Mouse (Mus musculus) kidney, adult 2 months (tissue): ENCODE results near the gene Scgb1a1. TPM values are rescaled to one million over a fixed set of nuclear protein-coding genes. Genes with fewer than 3 reads are reported as not detected.

ENCODE experiments used
- DNase-seq: peaks from one replicate; pipeline ENCODE4 v3.0.0; 2021
- H3K27ac ChIP-seq: fragments of 200-500 bp; 2 replicates; pipeline ENCODE4 v1.5.1; 2012; ENCODE audit warnings: low read depth, low read length, control low read depth, inconsistent platforms; ENCODE audit not compliant: insufficient read depth
- H3K27me3 ChIP-seq: fragments of 200-500 bp; replicated peaks from 2 replicates; pipeline ENCODE4 v1.6.1; 2012; ENCODE audit warnings: mild to moderate bottlenecking, moderate library complexity, low read length, inconsistent platforms; ENCODE audit not compliant: control insufficient read depth, insufficient read depth
- H3K36me3 ChIP-seq: fragments of 200-500 bp; 2 replicates; pipeline ENCODE4 v1.6.1; 2012; ENCODE audit warnings: mild to moderate bottlenecking, moderate library complexity, low read length, inconsistent platforms; ENCODE audit not compliant: control insufficient read depth, insufficient read depth
- H3K4me1 ChIP-seq: fragments of 200-500 bp; 2 replicates; pipeline ENCODE4 v1.6.1; 2011; ENCODE audit warnings: low read length; ENCODE audit not compliant: control insufficient read depth, insufficient read depth
- H3K4me3 ChIP-seq: fragments of 200-500 bp; 2 replicates; pipeline ENCODE4 v1.5.1; 2011; ENCODE audit warnings: mild to moderate bottlenecking, low read depth, low read length, control low read depth; ENCODE audit not compliant: insufficient read depth
- CTCF ChIP-seq: fragments of 200-500 bp; conservative IDR thresholded peaks from 2 replicates; pipeline ENCODE4 v1.5.1; 2011; ENCODE audit warnings: low read depth, mild to moderate bottlenecking, control low read depth, low read length, moderate library complexity, mixed read lengths; ENCODE audit not compliant: insufficient read depth, insufficient read length
- POLR2A ChIP-seq: fragments of 200-500 bp; IDR thresholded peaks from one replicate; pipeline ENCODE4 v1.6.1; 2011; ENCODE audit warnings: low read depth, low read length, control low read depth
- WGBS: fragments of 180-500 bp; shearing (Covaris S2); methylation state at CpG from one replicate; pipeline ENCODE4 v1.1.7; 2018; 5-methylcytosine and 5-hydroxymethylcytosine counted together
- polyA plus RNA-seq: library from polyadenylated mRNA; depleted of rRNA; stranded (reverse); fragments of >200 nt; gene quantifications from 2 replicates; pipeline ENCODE4 v1.2.3, GENCODE M21; 2012

The Scgb1a1 gene
- polyA plus RNA-seq, 1 experiment: 0.22 TPM

GRCm38 (mm10) chr19:9072157-9072530, 15.6 kb downstream of the Scgb1a1 start:
- peak; percentile 18 for DNase-seq

GRCm38 (mm10) chr19:9071456-9072156, 16.2 kb downstream of the Scgb1a1 start:
- peaks cover 6% of the 10 kb centered on the region; the same call in 1 of the 2 replicates for H3K4me1 ChIP-seq
- peak; percentile 85 for DNase-seq
- WGBS: 52% methylated on average over 7 of the region's 7 CpGs
- H3K27me3 ChIP-seq: no peaks in the 10 kb centered on the region
- H3K36me3 ChIP-seq: no peaks in the 10 kb centered on the region
- H3K27ac ChIP-seq: peak overlapping the region; percentile 85
- H3K4me3 ChIP-seq: no peak overlapping the region
- TF ChIP-seq POLR2A: no peak
- no peak for TF ChIP-seq CTCF

More at GRCm38 (mm10) chr19:9072157-9072530, 15.6 kb downstream of the Scgb1a1 start:
- peak overlapping the region; percentile 85 for H3K27ac ChIP-seq
- TF ChIP-seq POLR2A (no peak), CTCF (no peak)
- no peaks in the 10 kb centered on the region for H3K27me3 ChIP-seq
- WGBS: 63% methylated on average over 2 of the region's 2 CpGs
- H3K36me3 ChIP-seq: no peaks in the 10 kb centered on the region
- H3K4me3 ChIP-seq: no peak overlapping the region
- peaks cover 6% of the 10 kb centered on the region; the same call in 1 of the 2 replicates for H3K4me1 ChIP-seq

- 76% methylated on average over 2 of the region's 2 CpGs for WGBS
- no peak for TF ChIP-seq CTCF
- TF ChIP-seq POLR2A: no peak
- peaks cover 6% of the 10 kb centered on the region; the same call in 1 of the 2 replicates for H3K4me1 ChIP-seq
- no peaks in the 10 kb centered on the region for H3K27me3 ChIP-seq
- no peak overlapping the region for H3K27ac ChIP-seq
- no peak overlapping the region for H3K4me3 ChIP-seq
- no peak for DNase-seq
- H3K36me3 ChIP-seq: no peaks in the 10 kb centered on the region
Observed at GRCm38 (mm10) chr19:9070316-9070715, 17.4 kb downstream of the Scgb1a1 start.

- Histone ChIP-seq H3K27me3 (no peaks in the 10 kb centered on the region), H3K27ac (no peak overlapping the region), H3K4me1 (peaks cover 6% of the 10 kb centered on the region; the same call in 1 of the 2 replicates), H3K4me3 (no peak overlapping the region), H3K36me3 (no peaks in the 10 kb centered on the region)
- DNase-seq: peak; percentile 26
- WGBS: 60% methylated on average over 8 of the region's 8 CpGs
- no peak for TF ChIP-seq CTCF
- TF ChIP-seq POLR2A: no peak
Observed at GRCm38 (mm10) chr19:9069687-9070307, 18.0 kb downstream of the Scgb1a1 start.

GRCm38 (mm10) chr19:9067292-9067691, 20.5 kb downstream of the Scgb1a1 start:
- TF ChIP-seq CTCF (no peak), POLR2A (no peak)
- 89% methylated on average over 5 of the region's 5 CpGs for WGBS
- no peaks in the 10 kb centered on the region for H3K27me3 ChIP-seq
- no peak overlapping the region for H3K27ac ChIP-seq
- no peak overlapping the region for H3K4me3 ChIP-seq
- H3K4me1 ChIP-seq: no peaks in the 10 kb centered on the region
- H3K36me3 ChIP-seq: no peaks in the 10 kb centered on the region
- DNase-seq: no peak

GRCm38 (mm10) chr19:9065621-9066561, 21.9 kb downstream of the Scgb1a1 start:
- Histone ChIP-seq H3K36me3 (no peaks in the 10 kb centered on the region), H3K4me3 (no peak overlapping the region), H3K27me3 (no peaks in the 10 kb centered on the region), H3K4me1 (no peaks in the 10 kb centered on the region; the same call in 1 of the 2 replicates), H3K27ac (no peak overlapping the region)
- DNase-seq: no peak
- WGBS: 56% methylated on average over 9 of the region's 9 CpGs
- TF ChIP-seq POLR2A: no peak
- no peak for TF ChIP-seq CTCF
